Mouse (Mus musculus) forebrain, embryonic 16.5 days (tissue): ENCODE results near the gene Trpm6. TPM values are rescaled to one million over a fixed set of nuclear protein-coding genes. Genes with fewer than 3 reads are reported as not detected.

Experiments used
- ATAC-seq: fragments of 200-750 bp; cut with Nextera tagmentation; 2 replicates; pipeline ENCODE4 v1.8.0; 2017; ENCODE audit warnings: mild to moderate bottlenecking, moderate library complexity
- H3K27ac ChIP-seq: fragments of 300-500 bp; sonication (generic); 2 replicates; pipeline ENCODE4 v1.5.1; 2014; ENCODE audit warnings: low read length, control low read depth
- H3K27me3 ChIP-seq: fragments of 300-500 bp; sonication (generic); replicated peaks from 2 replicates; pipeline ENCODE4 v1.6.1; 2014; ENCODE audit warnings: low read length; ENCODE audit not compliant: control insufficient read depth, insufficient read depth
- H3K36me3 ChIP-seq: fragments of 300-500 bp; sonication (generic); 2 replicates; pipeline ENCODE4 v1.6.1; 2014; ENCODE audit not compliant: control insufficient read depth, insufficient read depth
- H3K4me1 ChIP-seq: fragments of 300-500 bp; sonication (generic); replicated peaks from 2 replicates; pipeline ENCODE4 v1.6.1; 2014; ENCODE audit warnings: low read length; ENCODE audit not compliant: control insufficient read depth, insufficient read depth
- H3K4me2 ChIP-seq: fragments of 300-500 bp; sonication (generic); 2 replicates; pipeline ENCODE4 v1.6.1; 2014; ENCODE audit warnings: mild to moderate bottlenecking, low read length, control low read depth
- H3K4me3 ChIP-seq: fragments of 300-500 bp; sonication (generic); replicated peaks from 2 replicates; pipeline ENCODE4 v1.5.1; 2014; ENCODE audit warnings: mild to moderate bottlenecking, low read length, control low read depth
- H3K9ac ChIP-seq: fragments of 300-500 bp; sonication (generic); replicated peaks from 2 replicates; pipeline ENCODE4 v1.6.1; 2014; ENCODE audit warnings: low read depth, low read length, control low read depth
- H3K9me3 ChIP-seq: fragments of 300-500 bp; sonication (generic); 2 replicates; pipeline ENCODE4 v1.6.1; 2016; ENCODE audit warnings: low read length; ENCODE audit not compliant: control insufficient read depth
- WGBS: fragments of 180-500 bp; shearing (Covaris S2); extraction: QIAGEN DNeasy Blood & Tissue Kit; methylation state at CpG from one replicate; pipeline ENCODE4 v1.1.7; 2014; 5-methylcytosine and 5-hydroxymethylcytosine counted together
- polyA plus RNA-seq: library from polyadenylated mRNA; unstranded; fragments of >200 nt; fragmentation: Nextera tagmentation; extraction: Ambion mirVana; gene quantifications from 2 replicates; pipeline ENCODE4 v1.2.1, GENCODE M21; 2015

The Trpm6 gene
- polyA plus RNA-seq, 1 experiment from 2014 or later, result 0.33 TPM

GRCm38 (mm10) chr19:18725186-18725585 is 24.6 kb upstream of the Trpm6 start:
- no peak overlapping the region for H3K27ac ChIP-seq
- H3K9me3 ChIP-seq, result no peaks in the 10 kb centered on the region
- no peaks in the 10 kb centered on the region for H3K36me3 ChIP-seq
- no peaks in the 10 kb centered on the region for H3K27me3 ChIP-seq
- no peak overlapping the region for H3K4me3 ChIP-seq
- no peak for ATAC-seq
- no peak overlapping the region for H3K9ac ChIP-seq
- H3K4me1 ChIP-seq, result no peaks in the 10 kb centered on the region
- H3K4me2 ChIP-seq, result no peak overlapping the region
- 75% methylated on average over 2 of the region's 2 CpGs for WGBS

- Histone ChIP-seq H3K4me3 (no peak overlapping the region), H3K27ac (no peak overlapping the region), H3K9me3 (no peaks in the 10 kb centered on the region), H3K36me3 (no peaks in the 10 kb centered on the region), H3K9ac (no peak overlapping the region), H3K4me2 (no peak overlapping the region), H3K27me3 (no peaks in the 10 kb centered on the region), H3K4me1 (no peaks in the 10 kb centered on the region)
- 80% methylated on average over 7 of the region's 7 CpGs for WGBS
- ATAC-seq, result no peak
Measured at GRCm38 (mm10) chr19:18730255-18730654, 19.5 kb upstream of the Trpm6 start.

- Histone ChIP-seq H3K36me3 (no peaks in the 10 kb centered on the region), H3K4me2 (no peak overlapping the region), H3K4me1 (no peaks in the 10 kb centered on the region), H3K4me3 (no peak overlapping the region), H3K27ac (no peak overlapping the region), H3K9ac (no peak overlapping the region), H3K27me3 (no peaks in the 10 kb centered on the region), H3K9me3 (no peaks in the 10 kb centered on the region)
- 66% methylated on average over 7 of the region's 7 CpGs for WGBS
- ATAC-seq, result no peak
Measured at GRCm38 (mm10) chr19:18731077-18731476, 18.7 kb upstream of the Trpm6 start.

- no peaks in the 10 kb centered on the region for H3K27me3 ChIP-seq
- H3K27ac ChIP-seq, result no peak overlapping the region
- no peak overlapping the region for H3K4me3 ChIP-seq
- ATAC-seq, result no peak
- no peaks in the 10 kb centered on the region for H3K4me1 ChIP-seq
- no peak overlapping the region for H3K9ac ChIP-seq
- H3K4me2 ChIP-seq, result no peak overlapping the region
- H3K36me3 ChIP-seq, result no peaks in the 10 kb centered on the region
- WGBS, result 97% methylated on average over 4 of the region's 4 CpGs
- H3K9me3 ChIP-seq, result no peaks in the 10 kb centered on the region
Measured at GRCm38 (mm10) chr19:18735901-18736300, 13.9 kb upstream of the Trpm6 start.

GRCm38 (mm10) chr19:18739146-18739545 is 10.6 kb upstream of the Trpm6 start:
- H3K27ac ChIP-seq, result no peak overlapping the region
- H3K9ac ChIP-seq, result no peak overlapping the region
- H3K9me3 ChIP-seq, result no peaks in the 10 kb centered on the region
- no peak for ATAC-seq
- H3K4me3 ChIP-seq, result no peak overlapping the region
- no peaks in the 10 kb centered on the region for H3K27me3 ChIP-seq
- H3K36me3 ChIP-seq, result no peaks in the 10 kb centered on the region
- no peak overlapping the region for H3K4me2 ChIP-seq
- H3K4me1 ChIP-seq, result no peaks in the 10 kb centered on the region
- WGBS, result 87% methylated on average over 7 of the region's 7 CpGs

- H3K9ac ChIP-seq, result no peak overlapping the region
- no peak for ATAC-seq
- 86% methylated on average over 5 of the region's 5 CpGs for WGBS
- H3K36me3 ChIP-seq, result no peaks in the 10 kb centered on the region
- no peak overlapping the region for H3K4me3 ChIP-seq
- no peak overlapping the region for H3K27ac ChIP-seq
- H3K4me1 ChIP-seq, result no peaks in the 10 kb centered on the region
- no peaks in the 10 kb centered on the region for H3K27me3 ChIP-seq
- H3K4me2 ChIP-seq, result no peak overlapping the region
- no peaks in the 10 kb centered on the region for H3K9me3 ChIP-seq
Measured at GRCm38 (mm10) chr19:18743946-18744345, 5.8 kb upstream of the Trpm6 start.

- Histone ChIP-seq H3K36me3 (no peaks in the 10 kb centered on the region), H3K4me1 (peaks cover 6% of the 10 kb centered on the region; the same call in 1 of the 2 replicates), H3K4me3 (no peak overlapping the region), H3K9ac (no peak overlapping the region), H3K27me3 (no peaks in the 10 kb centered on the region), H3K27ac (no peak overlapping the region), H3K4me2 (no peak overlapping the region), H3K9me3 (no peaks in the 10 kb centered on the region)
- no peak for ATAC-seq
- WGBS, result 94% methylated on average over 5 of the region's 5 CpGs
Measured at GRCm38 (mm10) chr19:18746576-18747340, 3.0 kb upstream of the Trpm6 start.

- Histone ChIP-seq H3K4me2 (no peak overlapping the region), H3K36me3 (no peaks in the 10 kb centered on the region), H3K9ac (no peak overlapping the region), H3K4me1 (peaks cover 6% of the 10 kb centered on the region; the same call in 1 of the 2 replicates), H3K27ac (no peak overlapping the region), H3K9me3 (no peaks in the 10 kb centered on the region), H3K27me3 (no peaks in the 10 kb centered on the region), H3K4me3 (no peak overlapping the region)
- WGBS, result 87% methylated on average over 4 of the region's 4 CpGs
- no peak for ATAC-seq
Measured at GRCm38 (mm10) chr19:18747379-18747778, 2.4 kb upstream of the Trpm6 start.

GRCm38 (mm10) chr19:18757191-18757590 is 7.4 kb downstream of the Trpm6 start:
- Histone ChIP-seq H3K27me3 (no peaks in the 10 kb centered on the region), H3K4me3 (no peak overlapping the region), H3K4me2 (no peak overlapping the region), H3K27ac (no peak overlapping the region), H3K4me1 (no peaks in the 10 kb centered on the region), H3K9ac (no peak overlapping the region), H3K36me3 (no peaks in the 10 kb centered on the region), H3K9me3 (no peaks in the 10 kb centered on the region)
- no peak for ATAC-seq

- Histone ChIP-seq H3K4me2 (no peak overlapping the region), H3K9me3 (no peaks in the 10 kb centered on the region), H3K9ac (no peak overlapping the region), H3K27me3 (no peaks in the 10 kb centered on the region), H3K4me1 (no peaks in the 10 kb centered on the region), H3K36me3 (no peaks in the 10 kb centered on the region), H3K4me3 (no peak overlapping the region), H3K27ac (no peak overlapping the region)
- WGBS, result 53% methylated on average over 4 of the region's 4 CpGs
- ATAC-seq, result no peak
Measured at GRCm38 (mm10) chr19:18757706-18758105, 7.9 kb downstream of the Trpm6 start.
